Comparison of ENCODE assay signal across 26 mouse cellular contexts in genomic region chr19:56086413-56087083, GRCm38 (mm10).
DNase-seq lines count a peak whose midpoint lies in the region; ATAC-seq lines count a peak whose summit lies in the region.
"Had no signal": no experiment of that assay in that cellular context is flagged by ENCODE, and none has a peak within 500 bp of the region (broad histone marks: within the 10 kb centered on the region; RNA-seq: fewer than 3 reads in every experiment).

No protein-coding gene starts in this region.

- peaks cover 37% of the 10 kb centered on the region for H3K27me3 ChIP-seq in limb, embryonic 12.5 days
- H3K27me3 ChIP-seq: forebrain, embryonic 12.5 days; hindbrain, embryonic 15.5 days; intestine, embryonic 15.5 days had no signal

- H3K9ac ChIP-seq in limb, embryonic 12.5 days (replicated peaks), result no peak overlapping the region
- H3K9ac ChIP-seq: embryonic facial prominence, embryonic 13.5 days; forebrain, embryonic 12.5 days; hindbrain, embryonic 12.5 days; hindbrain, embryonic 15.5 days; intestine, embryonic 15.5 days had no signal

- no peaks in the 10 kb centered on the region for H3K36me3 ChIP-seq in limb, embryonic 12.5 days
- H3K36me3 ChIP-seq: embryonic facial prominence, embryonic 13.5 days; forebrain, embryonic 12.5 days; G1E; hindbrain, embryonic 12.5 days; hindbrain, embryonic 15.5 days; intestine, embryonic 15.5 days had no signal

- H3K4me2 ChIP-seq in limb, embryonic 12.5 days, result no peak overlapping the region
- H3K4me2 ChIP-seq: embryonic facial prominence, embryonic 13.5 days; forebrain, embryonic 12.5 days; heart, embryonic 11.5 days; hindbrain, embryonic 12.5 days; hindbrain, embryonic 15.5 days; intestine, embryonic 15.5 days had no signal

- WGBS in limb, embryonic 12.5 days, result 17% methylated on average over 7 of the region's 7 CpGs

- H3K9me3 ChIP-seq in limb, embryonic 12.5 days, result peaks cover 17% of the 10 kb centered on the region
- H3K9me3 ChIP-seq: hindbrain, embryonic 15.5 days; intestine, embryonic 15.5 days had no signal

- H3K4me3 ChIP-seq in limb, embryonic 12.5 days (replicated peaks), result no peak overlapping the region
- H3K4me3 ChIP-seq: embryonic facial prominence, embryonic 13.5 days; erythroblast, embryonic 14.5 days; forebrain, embryonic 12.5 days; gastrocnemius, adult 2 months; hindbrain, embryonic 12.5 days; hindbrain, embryonic 15.5 days; intestine, embryonic 15.5 days had no signal

- H3K4me1 ChIP-seq in limb, embryonic 12.5 days (replicated peaks), result peaks cover 24% of the 10 kb centered on the region
- H3K4me1 ChIP-seq: forebrain, embryonic 12.5 days; hindbrain, embryonic 12.5 days; hindbrain, embryonic 15.5 days; intestine, embryonic 15.5 days had no signal

- DNase-seq in embryo, embryonic 11 days, result peak; percentile 64
- DNase-seq in embryo, embryonic 10 days (ENCODE audit: low spot score), result no peak
- DNase-seq in hindlimb bud, embryonic 11.5 days (ENCODE audit: extremely low spot score, low read depth, low spot score), result peak; percentile 92
- no peak for DNase-seq in ovary, postnatal 10 days (ENCODE audit: low spot score)
- no peak for DNase-seq in lung, postnatal 36 days
- DNase-seq in cerebellum, postnatal 14 days, result no peak
- DNase-seq: adrenal gland, postnatal 14 days; B cell, adult 2 months; cerebellum, adult 11 months; cerebellum, adult 2 months; cerebellum, adult 9-11 months; cerebellum, postnatal 36 days; gastrocnemius, adult 2 months; gastrocnemius, postnatal 14 days; heart, adult 11 months had no signal

- H3K27ac ChIP-seq in limb, embryonic 12.5 days, result peak overlapping the region; percentile 45; the same call in 1 of the 2 replicates
- H3K27ac ChIP-seq: embryonic facial prominence, embryonic 13.5 days; forebrain, embryonic 12.5 days; gastrocnemius, adult 2 months; hindbrain, embryonic 12.5 days; hindbrain, embryonic 15.5 days; intestine, embryonic 15.5 days had no signal

- no peak for ATAC-seq in limb, embryonic 12.5 days (ENCODE audit: insufficient number of reproducible peaks, insufficient read depth, low FRiP score, low TSS enrichment, low read depth)
- ATAC-seq: forebrain, embryonic 16.5 days; intestine, embryonic 15.5 days; Patski had no signal

Comparison
In these comparisons a context has a peak if more than half of its experiments do, and no peak if none do; other contexts are left out.
1. DNase-seq: peak in embryo, embryonic 11 days (single experiment) and hindlimb bud, embryonic 11.5 days (single experiment); none in embryo, embryonic 10 days (single experiment), ovary, postnatal 10 days (single experiment), lung, postnatal 36 days (single experiment) and cerebellum, postnatal 14 days (0 of 2).